Mouse (Mus musculus) liver, embryonic 14 days (tissue): ENCODE measurements around the gene Gm21760. TPM values are rescaled to one million over a fixed set of nuclear protein-coding genes. Genes with fewer than 3 reads are reported as not detected.

Experiments
- polyA plus RNA-seq: library from polyadenylated mRNA; depleted of rRNA; stranded (reverse); fragments of >200 nt; gene quantifications from 2 replicates; pipeline ENCODE4 v1.2.3, GENCODE M21; 2012; rRNA removed

Gm21760 gene
- polyA plus RNA-seq: not detected in 2 replicates

DNA sequence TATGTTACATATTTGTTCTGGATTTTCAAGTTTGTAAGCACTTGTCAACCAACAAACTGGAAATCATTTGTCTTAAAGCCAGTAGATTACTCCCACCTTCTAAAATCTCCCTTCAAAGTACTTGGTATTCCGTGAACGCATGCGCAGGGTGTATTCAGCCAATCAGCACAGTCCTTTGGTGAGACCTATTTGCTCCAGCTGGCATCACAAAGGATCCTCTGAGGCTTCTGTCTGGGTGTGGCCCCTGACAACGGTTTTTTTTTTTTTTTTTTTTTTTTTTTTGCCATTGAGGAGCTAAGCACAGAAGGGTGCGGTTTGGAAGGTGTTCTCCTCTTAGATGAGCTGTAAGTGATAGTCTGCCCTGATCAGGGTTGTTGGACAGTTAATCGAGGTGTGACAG lies at the start of gene Gm21760:
Gene Gm21760, plus strand, starts transcription at position 301 of the 400 bp plus-strand sequence.

